Mouse (Mus musculus) embryonic facial prominence, embryonic 13.5 days (tissue): ENCODE measurements around the gene Trim47. TPM values are rescaled to one million over a fixed set of nuclear protein-coding genes. Genes with fewer than 3 reads are reported as not detected.
"Not testable (repeated sequence)": the region's sequence is repeated elsewhere in the genome, so short reads cannot be mapped to it uniquely, and the experiment has no call there.

Experiments
- ATAC-seq: fragments of 200-750 bp; cut with Nextera tagmentation; 2 replicates; pipeline ENCODE4 v1.8.0; 2017; ENCODE audit warnings: low read depth; ENCODE audit not compliant: insufficient number of reproducible peaks, insufficient read depth, low FRiP score, low TSS enrichment
- H3K27ac ChIP-seq: fragments of 300-500 bp; sonication (generic); 2 replicates; pipeline ENCODE4 v1.5.1; 2015; ENCODE audit warnings: moderate library complexity, mild to moderate bottlenecking, inconsistent platforms
- H3K27me3 ChIP-seq: fragments of 300-500 bp; sonication (generic); 2 replicates; pipeline ENCODE4 v1.6.1; 2015; ENCODE audit warnings: mild to moderate bottlenecking, inconsistent platforms
- H3K36me3 ChIP-seq: fragments of 300-500 bp; sonication (generic); 2 replicates; pipeline ENCODE4 v1.6.1; 2015; ENCODE audit warnings: mild to moderate bottlenecking, inconsistent platforms
- H3K4me1 ChIP-seq: fragments of 300-500 bp; sonication (generic); 2 replicates; pipeline ENCODE4 v1.6.1; 2015; ENCODE audit warnings: inconsistent platforms
- H3K4me2 ChIP-seq: fragments of 300-500 bp; sonication (generic); 2 replicates; pipeline ENCODE4 v1.6.1; 2015; ENCODE audit warnings: moderate library complexity, mild to moderate bottlenecking, inconsistent platforms
- H3K4me3 ChIP-seq: fragments of 300-500 bp; sonication (generic); 2 replicates; pipeline ENCODE4 v1.5.1; 2015; ENCODE audit warnings: mild to moderate bottlenecking, inconsistent platforms
- H3K9ac ChIP-seq: fragments of 300-500 bp; sonication (generic); 2 replicates; pipeline ENCODE4 v1.6.1; 2015; ENCODE audit warnings: mild to moderate bottlenecking, inconsistent platforms
- H3K9me3 ChIP-seq: fragments of 300-500 bp; sonication (generic); 2 replicates; pipeline ENCODE4 v1.6.1; 2016; ENCODE audit warnings: inconsistent platforms
- WGBS: fragments of 180-500 bp; shearing (Covaris S2); methylation state at CpG from one replicate; pipeline ENCODE4 v1.1.7; 2015; ENCODE audit warnings: mixed read lengths; 5-methylcytosine and 5-hydroxymethylcytosine counted together
- polyA plus RNA-seq: library from polyadenylated mRNA; unstranded; fragments of >200 nt; fragmentation: Nextera tagmentation; extraction: Ambion mirVana; gene quantifications from 2 replicates; pipeline ENCODE4 v1.2.1, GENCODE M21; 2015

Gene Trim47
- polyA plus RNA-seq, 1 experiment from 2014 or later: 8.6 TPM

GRCm38 (mm10) chr11:116093771-116094565 is 33.0 kb downstream of the Trim47 start:
- Histone ChIP-seq H3K9me3 (no peaks in the 10 kb centered on the region), H3K4me3 (no peak overlapping the region), H3K36me3 (no peaks in the 10 kb centered on the region), H3K9ac (no peak overlapping the region), H3K4me1 (no peaks in the 10 kb centered on the region), H3K27ac (no peak overlapping the region), H3K4me2 (no peak overlapping the region), H3K27me3 (no peaks in the 10 kb centered on the region)
- no peak for ATAC-seq
- 59% methylated on average over 16 of the region's 16 CpGs for WGBS

GRCm38 (mm10) chr11:116092959-116093358 is 34.1 kb downstream of the Trim47 start:
- H3K9me3 ChIP-seq, H3K4me3 ChIP-seq, ATAC-seq, H3K27me3 ChIP-seq, H3K36me3 ChIP-seq, H3K4me1 ChIP-seq, H3K27ac ChIP-seq, H3K9ac ChIP-seq, H3K4me2 ChIP-seq: not testable (repeated sequence)
- 90% methylated on average over 6 of the region's 6 CpGs for WGBS

- no peaks in the 10 kb centered on the region for H3K27me3 ChIP-seq
- ATAC-seq: no peak
- H3K4me3 ChIP-seq: no peak overlapping the region
- H3K9ac ChIP-seq: no peak overlapping the region
- no peaks in the 10 kb centered on the region for H3K9me3 ChIP-seq
- 86% methylated on average over 6 of the region's 6 CpGs for WGBS
- no peak overlapping the region for H3K4me2 ChIP-seq
- H3K27ac ChIP-seq: no peak overlapping the region
- H3K36me3 ChIP-seq: no peaks in the 10 kb centered on the region
- H3K4me1 ChIP-seq: peaks cover 8% of the 10 kb centered on the region
These were observed 35.4 kb downstream of the Trim47 start for GRCm38 (mm10) chr11:116091591-116091990.

- H3K9me3 ChIP-seq: no peaks in the 10 kb centered on the region
- H3K27me3 ChIP-seq: no peaks in the 10 kb centered on the region
- no peak for ATAC-seq
- H3K36me3 ChIP-seq: no peaks in the 10 kb centered on the region
- peaks cover 18% of the 10 kb centered on the region for H3K4me1 ChIP-seq
- H3K4me2 ChIP-seq: no peak overlapping the region
- WGBS: 87% methylated on average over 6 of the region's 6 CpGs
- no peak overlapping the region for H3K27ac ChIP-seq
- H3K4me3 ChIP-seq: no peak overlapping the region
- H3K9ac ChIP-seq: no peak overlapping the region
These were observed 37.5 kb downstream of the Trim47 start for GRCm38 (mm10) chr11:116089545-116089944.

GRCm38 (mm10) chr11:116088741-116089394 is 38.1 kb downstream of the Trim47 start:
- no peak overlapping the region for H3K27ac ChIP-seq
- H3K4me1 ChIP-seq: peaks cover 18% of the 10 kb centered on the region
- no peak overlapping the region for H3K4me3 ChIP-seq
- no peak overlapping the region for H3K9ac ChIP-seq
- WGBS: 87% methylated on average over 11 of the region's 11 CpGs
- peaks cover 4% of the 10 kb centered on the region for H3K36me3 ChIP-seq
- H3K27me3 ChIP-seq: no peaks in the 10 kb centered on the region
- ATAC-seq: no peak
- H3K4me2 ChIP-seq: no peak overlapping the region
- no peaks in the 10 kb centered on the region for H3K9me3 ChIP-seq

GRCm38 (mm10) chr11:116088188-116088587 is 38.8 kb downstream of the Trim47 start:
- ATAC-seq: no peak
- H3K4me3 ChIP-seq: no peak overlapping the region
- H3K4me2 ChIP-seq: peak overlapping the region; percentile 61
- no peak overlapping the region for H3K27ac ChIP-seq
- H3K27me3 ChIP-seq: no peaks in the 10 kb centered on the region
- WGBS: 82% methylated on average over 8 of the region's 8 CpGs
- no peak overlapping the region for H3K9ac ChIP-seq
- no peaks in the 10 kb centered on the region for H3K9me3 ChIP-seq
- H3K4me1 ChIP-seq: peaks cover 18% of the 10 kb centered on the region
- H3K36me3 ChIP-seq: peaks cover 11% of the 10 kb centered on the region

GRCm38 (mm10) chr11:116087194-116088130 is 39.5 kb downstream of the Trim47 start:
- Histone ChIP-seq H3K27ac (peak overlapping the region; percentile 17; the same call in 1 of the 2 replicates), H3K27me3 (no peaks in the 10 kb centered on the region), H3K4me3 (peak overlapping the region; percentile 44), H3K4me1 (peaks cover 18% of the 10 kb centered on the region), H3K9me3 (no peaks in the 10 kb centered on the region), H3K36me3 (peaks cover 17% of the 10 kb centered on the region), H3K9ac (peak overlapping the region; percentile 53; the same call in 1 of the 2 replicates), H3K4me2 (peak overlapping the region; percentile 61)
- peak; percentile 63 for ATAC-seq
- WGBS: 2% methylated on average over 31 of the region's 31 CpGs

- Histone ChIP-seq H3K36me3 (peaks cover 26% of the 10 kb centered on the region), H3K27ac (peak within 1 kb of the TSS; percentile 62; the same call in 1 of the 2 replicates), H3K4me2 (peak within 1 kb of the TSS; percentile 61), H3K4me3 (peak within 1 kb of the TSS; percentile 44), H3K9me3 (no peaks in the 10 kb centered on the region), H3K9ac (peak within 1 kb of the TSS; percentile 64), H3K27me3 (no peaks in the 10 kb centered on the region), H3K4me1 (peaks cover 18% of the 10 kb centered on the region)
- WGBS: 5% methylated on average over 39 of the region's 43 CpGs
- ATAC-seq: peak; percentile 96
These were observed 40.5 kb downstream of the Trim47 start, which contains the start of gene Wbp2 for GRCm38 (mm10) chr11:116086258-116087193. TSS of gene Wbp2 (minus strand) at chr11:116086995.

GRCm38 (mm10) chr11:116084166-116084565 is 42.8 kb downstream of the Trim47 start:
- Histone ChIP-seq H3K27ac (no peak overlapping the region), H3K4me1 (peaks cover 18% of the 10 kb centered on the region), H3K4me2 (no peak overlapping the region), H3K9ac (no peak overlapping the region), H3K9me3 (no peaks in the 10 kb centered on the region), H3K27me3 (no peaks in the 10 kb centered on the region), H3K4me3 (no peak overlapping the region), H3K36me3 (peaks cover 50% of the 10 kb centered on the region)
- WGBS: 90% methylated on average over 6 of the region's 6 CpGs
- ATAC-seq: no peak

- WGBS: 92% methylated on average over 14 of the region's 14 CpGs
- Histone ChIP-seq H3K9me3 (no peaks in the 10 kb centered on the region), H3K4me2 (no peak overlapping the region), H3K27ac (no peak overlapping the region), H3K4me1 (peaks cover 24% of the 10 kb centered on the region), H3K9ac (no peak overlapping the region), H3K36me3 (peaks cover 56% of the 10 kb centered on the region), H3K4me3 (no peak overlapping the region), H3K27me3 (no peaks in the 10 kb centered on the region)
- ATAC-seq: no peak
These were observed 43.8 kb downstream of the Trim47 start for GRCm38 (mm10) chr11:116083096-116083672.
